Mouse (Mus musculus) intestine, embryonic 16.5 days (tissue): ENCODE measurements around the gene Slc4a8. TPM values are rescaled to one million over a fixed set of nuclear protein-coding genes. Genes with fewer than 3 reads are reported as not detected.

ENCODE experiments used
- ATAC-seq: fragments of 200-750 bp; cut with Nextera tagmentation; 2 replicates; pipeline ENCODE4 v1.8.0; 2017; ENCODE audit warnings: moderate TSS enrichment, moderate library complexity
- H3K27ac ChIP-seq: fragments of 300-500 bp; sonication (generic); 2 replicates; pipeline ENCODE4 v1.5.1; 2014; ENCODE audit warnings: mild to moderate bottlenecking, low read length
- H3K27me3 ChIP-seq: fragments of 300-500 bp; sonication (generic); replicated peaks from 2 replicates; pipeline ENCODE4 v1.6.1; 2014; ENCODE audit warnings: low read length, control low read depth, mixed read lengths; ENCODE audit not compliant: control insufficient read depth, insufficient read depth
- H3K36me3 ChIP-seq: fragments of 300-500 bp; sonication (generic); 2 replicates; pipeline ENCODE4 v1.6.1; 2014; ENCODE audit warnings: low read length, control low read depth; ENCODE audit not compliant: control insufficient read depth, insufficient read depth
- H3K4me1 ChIP-seq: fragments of 300-500 bp; sonication (generic); 2 replicates; pipeline ENCODE4 v1.6.1; 2014; ENCODE audit warnings: low read length, control low read depth, mixed read lengths; ENCODE audit not compliant: control insufficient read depth, insufficient read depth
- H3K4me2 ChIP-seq: fragments of 300-500 bp; sonication (generic); 2 replicates; pipeline ENCODE4 v1.6.1; 2014; ENCODE audit warnings: low read depth, low read length, control low read depth
- H3K4me3 ChIP-seq: fragments of 300-500 bp; sonication (generic); 2 replicates; pipeline ENCODE4 v1.5.1; 2014; ENCODE audit warnings: mild to moderate bottlenecking, low read length
- H3K9ac ChIP-seq: fragments of 300-500 bp; sonication (generic); 2 replicates; pipeline ENCODE4 v1.6.1; 2014; ENCODE audit warnings: low read depth, low read length
- H3K9me3 ChIP-seq: fragments of 300-500 bp; sonication (generic); 2 replicates; pipeline ENCODE4 v1.6.1; 2016; ENCODE audit warnings: low read length, control low read depth; ENCODE audit not compliant: control insufficient read depth
- WGBS: fragments of 180-500 bp; shearing (Covaris S2); extraction: QIAGEN DNeasy Blood & Tissue Kit; methylation state at CpG from one replicate; pipeline ENCODE4 v1.1.7; 2014; 5-methylcytosine and 5-hydroxymethylcytosine counted together
- polyA plus RNA-seq: library from polyadenylated mRNA; unstranded; fragments of >200 nt; fragmentation: Nextera tagmentation; extraction: Ambion mirVana; gene quantifications from 2 replicates; pipeline ENCODE4 v1.2.1, GENCODE M21; 2015

Slc4a8 gene
- polyA plus RNA-seq, 1 experiment from 2014 or later: 3.2 TPM

DNA sequence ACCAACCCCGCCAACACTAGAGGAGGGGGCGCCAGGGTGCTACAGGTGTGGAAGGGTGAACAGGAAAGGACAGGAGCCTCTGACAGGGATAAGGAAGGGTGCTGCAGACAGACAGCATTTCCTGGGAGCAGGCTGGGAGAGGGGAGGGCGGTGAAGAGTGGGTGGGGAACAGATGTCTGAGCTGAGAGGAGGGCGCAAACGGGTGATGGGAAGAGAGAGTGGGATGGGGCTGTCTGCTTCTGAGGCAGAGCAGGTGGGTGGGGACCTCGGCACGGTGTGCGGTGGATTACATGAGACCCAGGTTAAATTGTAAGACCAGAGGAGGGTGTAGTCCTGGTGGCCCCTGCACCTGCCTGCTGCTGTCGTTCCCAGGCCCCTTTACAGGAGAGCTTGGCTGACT is 68.2 kb downstream of the Slc4a8 start:
- Histone ChIP-seq H3K9ac (no peak overlapping the region), H3K9me3 (no peaks in the 10 kb centered on the region), H3K4me1 (peaks cover 7% of the 10 kb centered on the region), H3K27me3 (no peaks in the 10 kb centered on the region; the same call in 1 of the 2 replicates), H3K4me2 (no peak overlapping the region), H3K36me3 (no peaks in the 10 kb centered on the region), H3K4me3 (no peak overlapping the region), H3K27ac (no peak overlapping the region)
- 61% methylated on average over 9 of the region's 9 CpGs for WGBS
- peak; percentile 57 for ATAC-seq

GRCm38 (mm10) chr15:100830682-100831081 is 69.1 kb downstream of the Slc4a8 start:
- no peak for ATAC-seq
- Histone ChIP-seq H3K9me3 (no peaks in the 10 kb centered on the region), H3K27ac (no peak overlapping the region), H3K9ac (no peak overlapping the region), H3K27me3 (no peaks in the 10 kb centered on the region), H3K4me1 (no peaks in the 10 kb centered on the region; the same call in 1 of the 2 replicates), H3K4me2 (no peak overlapping the region), H3K4me3 (no peak overlapping the region), H3K36me3 (no peaks in the 10 kb centered on the region)
- WGBS: 65% methylated on average over 6 of the region's 6 CpGs

GRCm38 (mm10) chr15:100832144-100832543 is 70.6 kb downstream of the Slc4a8 start:
- Histone ChIP-seq H3K27ac (no peak overlapping the region), H3K9ac (no peak overlapping the region), H3K36me3 (no peaks in the 10 kb centered on the region), H3K4me2 (no peak overlapping the region), H3K4me3 (no peak overlapping the region), H3K4me1 (no peaks in the 10 kb centered on the region; the same call in 1 of the 2 replicates), H3K9me3 (no peaks in the 10 kb centered on the region), H3K27me3 (no peaks in the 10 kb centered on the region)
- no peak for ATAC-seq
- 89% methylated on average over 8 of the region's 8 CpGs for WGBS

DNA sequence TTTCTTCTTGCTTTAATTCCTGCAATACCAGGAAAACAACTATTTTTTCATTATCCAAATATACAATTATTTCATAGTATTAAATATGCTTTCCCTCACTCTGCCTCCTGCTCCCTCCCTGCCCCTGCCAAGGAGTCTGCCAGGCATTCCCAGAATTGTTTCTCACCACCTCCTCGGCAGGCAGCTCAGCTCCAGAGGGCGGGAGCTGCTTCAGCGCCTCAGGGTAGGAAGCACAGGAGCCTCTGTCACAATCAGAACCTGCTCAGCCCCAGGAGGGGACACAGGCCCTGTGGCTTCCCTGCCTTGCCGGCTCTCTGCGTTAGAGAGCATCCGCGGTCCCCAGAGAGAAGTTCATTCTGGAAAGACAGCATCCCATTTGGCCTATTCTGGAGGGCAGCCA is 71.2 kb downstream of the Slc4a8 start:
- 38% methylated on average over 7 of the region's 7 CpGs for WGBS
- peaks cover 2% of the 10 kb centered on the region; the same call in 1 of the 2 replicates for H3K9me3 ChIP-seq
- H3K27me3 ChIP-seq: no peaks in the 10 kb centered on the region
- H3K4me1 ChIP-seq: no peaks in the 10 kb centered on the region; the same call in 1 of the 2 replicates
- H3K27ac ChIP-seq: no peak overlapping the region
- H3K4me2 ChIP-seq: no peak overlapping the region
- H3K9ac ChIP-seq: no peak overlapping the region
- no peak for ATAC-seq
- H3K36me3 ChIP-seq: no peaks in the 10 kb centered on the region
- no peak overlapping the region for H3K4me3 ChIP-seq

DNA sequence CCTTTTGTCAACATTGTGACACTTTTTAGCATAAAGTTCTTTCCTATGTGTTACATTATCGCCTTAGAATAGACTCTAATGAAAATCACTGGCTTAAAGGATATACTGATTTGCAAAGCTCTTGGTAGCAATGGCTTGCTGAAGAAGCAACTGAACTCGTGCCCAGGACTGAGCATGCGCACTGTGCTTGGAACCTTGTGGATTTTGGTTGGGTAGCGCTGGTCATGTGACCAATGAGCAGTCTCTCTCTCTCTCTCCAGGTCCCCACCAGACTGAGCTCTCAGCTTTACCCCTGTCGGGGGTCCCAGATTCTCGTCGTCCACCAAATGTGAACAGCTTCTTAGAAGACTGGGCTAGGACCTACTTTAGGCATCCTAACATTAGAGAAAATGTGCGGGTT is 75.2 kb downstream of the Slc4a8 start:
- H3K27ac ChIP-seq: no peak overlapping the region
- WGBS: 81% methylated on average over 8 of the region's 8 CpGs
- no peak overlapping the region for H3K4me3 ChIP-seq
- H3K36me3 ChIP-seq: no peaks in the 10 kb centered on the region
- peaks cover 7% of the 10 kb centered on the region for H3K9me3 ChIP-seq
- H3K4me2 ChIP-seq: no peak overlapping the region
- no peak overlapping the region for H3K9ac ChIP-seq
- no peak for ATAC-seq
- no peaks in the 10 kb centered on the region for H3K27me3 ChIP-seq
- no peaks in the 10 kb centered on the region for H3K4me1 ChIP-seq

DNA sequence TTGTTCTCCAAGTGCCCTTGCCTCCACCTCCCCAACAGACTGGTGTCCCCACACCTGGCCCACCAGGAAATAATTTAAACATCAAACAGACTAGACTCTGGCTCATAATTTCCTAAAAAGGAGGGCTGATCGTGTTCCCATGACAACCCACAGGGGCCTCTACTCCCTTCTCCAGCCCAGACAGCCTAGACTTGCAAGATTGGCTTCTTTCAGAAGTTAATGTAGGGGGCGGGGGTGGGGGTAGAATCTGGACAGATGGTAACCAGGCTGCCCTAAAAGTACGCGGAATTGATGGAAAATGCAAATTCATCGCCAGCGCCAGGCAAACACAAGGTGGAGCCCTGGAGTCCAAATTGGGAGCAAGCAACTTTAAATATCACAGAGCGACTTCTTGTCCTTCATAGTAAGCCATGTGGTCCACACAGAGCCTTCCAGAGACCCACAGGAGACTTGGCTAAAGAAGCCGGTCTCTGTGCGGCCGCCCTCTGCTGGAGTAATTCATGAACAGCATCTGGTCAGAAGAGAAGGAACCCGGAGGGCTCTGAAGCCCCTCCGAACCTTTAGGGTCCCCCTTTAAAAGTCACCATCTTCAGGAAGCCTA is 77.2 kb downstream of the Slc4a8 start:
- no peak overlapping the region for H3K9ac ChIP-seq
- H3K36me3 ChIP-seq: no peaks in the 10 kb centered on the region
- H3K4me2 ChIP-seq: no peak overlapping the region
- H3K27ac ChIP-seq: no peak overlapping the region
- peaks cover 7% of the 10 kb centered on the region for H3K9me3 ChIP-seq
- H3K4me1 ChIP-seq: no peaks in the 10 kb centered on the region
- WGBS: 32% methylated on average over 12 of the region's 12 CpGs
- H3K27me3 ChIP-seq: no peaks in the 10 kb centered on the region
- H3K4me3 ChIP-seq: no peak overlapping the region
- ATAC-seq: peak; percentile 53; the same call in 1 of the 2 replicates

DNA sequence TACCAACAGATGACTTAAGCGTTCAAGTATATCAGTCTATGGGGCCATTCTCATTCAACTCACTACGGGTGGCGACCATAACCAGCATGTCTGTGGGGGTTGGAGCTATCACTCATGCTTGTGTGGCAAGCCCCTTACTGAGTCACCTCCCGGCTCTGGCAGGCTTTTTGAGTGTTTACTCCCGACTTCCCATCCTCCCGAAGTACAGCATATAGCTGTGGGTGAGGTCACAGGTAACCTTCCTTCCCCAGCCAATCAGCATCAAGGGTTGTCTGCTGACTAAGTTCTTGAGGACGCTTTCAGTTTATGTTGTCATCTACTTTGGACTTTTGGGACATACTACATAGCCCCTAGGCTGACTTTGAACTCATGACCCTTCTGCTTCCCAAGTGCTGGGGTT is 82.8 kb downstream of the Slc4a8 start:
- H3K9ac ChIP-seq: no peak overlapping the region
- no peak overlapping the region for H3K4me3 ChIP-seq
- H3K36me3 ChIP-seq: no peaks in the 10 kb centered on the region
- ATAC-seq: no peak
- WGBS: 72% methylated on average over 7 of the region's 7 CpGs
- no peak overlapping the region for H3K4me2 ChIP-seq
- H3K27ac ChIP-seq: no peak overlapping the region
- peaks cover 7% of the 10 kb centered on the region; the same call in 1 of the 2 replicates for H3K4me1 ChIP-seq
- H3K27me3 ChIP-seq: no peaks in the 10 kb centered on the region
- H3K9me3 ChIP-seq: peaks cover 4% of the 10 kb centered on the region; the same call in 1 of the 2 replicates

- H3K9me3 ChIP-seq: peaks cover 4% of the 10 kb centered on the region; the same call in 1 of the 2 replicates
- H3K27ac ChIP-seq: peak overlapping the region; percentile 61
- 48% methylated on average over 26 of the region's 26 CpGs for WGBS
- no peaks in the 10 kb centered on the region for H3K27me3 ChIP-seq
- no peak overlapping the region for H3K9ac ChIP-seq
- no peaks in the 10 kb centered on the region for H3K36me3 ChIP-seq
- peaks cover 7% of the 10 kb centered on the region; the same call in 1 of the 2 replicates for H3K4me1 ChIP-seq
- no peak; the same call in 1 of the 2 replicates for ATAC-seq
- no peak overlapping the region for H3K4me2 ChIP-seq
- H3K4me3 ChIP-seq: no peak overlapping the region
These were observed 83.7 kb downstream of the Slc4a8 start for GRCm38 (mm10) chr15:100845049-100845879.

DNA sequence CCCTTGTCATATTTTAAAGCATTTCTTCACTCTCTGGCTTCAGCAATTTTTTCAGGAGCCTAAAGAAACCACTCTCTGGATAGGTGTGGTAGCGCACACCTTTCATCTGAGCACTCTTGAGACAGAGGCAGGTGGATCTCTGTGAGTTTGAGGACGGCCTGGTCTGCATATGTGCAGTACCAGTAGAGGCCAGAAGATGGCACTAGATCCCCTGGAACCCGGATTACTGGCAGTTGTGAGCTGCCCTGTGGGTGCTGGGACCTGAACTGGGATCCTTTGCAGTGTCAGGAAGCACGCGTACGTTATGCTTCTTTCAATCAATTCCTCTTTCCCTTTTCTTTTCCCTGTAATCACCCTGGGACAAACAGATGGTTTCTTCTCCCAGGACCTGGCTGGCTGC is 85.6 kb downstream of the Slc4a8 start:
- Histone ChIP-seq H3K4me2 (no peak overlapping the region), H3K4me3 (no peak overlapping the region), H3K9me3 (peaks cover 4% of the 10 kb centered on the region; the same call in 1 of the 2 replicates), H3K27ac (no peak overlapping the region), H3K36me3 (no peaks in the 10 kb centered on the region), H3K9ac (no peak overlapping the region), H3K27me3 (no peaks in the 10 kb centered on the region), H3K4me1 (peaks cover 7% of the 10 kb centered on the region; the same call in 1 of the 2 replicates)
- no peak for ATAC-seq
- 86% methylated on average over 6 of the region's 6 CpGs for WGBS
